Mouse (Mus musculus) embryonic facial prominence, embryonic 13.5 days (tissue): ENCODE results near the gene Gm6096. TPM values are rescaled to one million over a fixed set of nuclear protein-coding genes. Genes with fewer than 3 reads are reported as not detected.
A peak's percentile ranks its signal among the peaks of the same experiment; 100 is the strongest.

Source experiments
- ATAC-seq: fragments of 200-750 bp; cut with Nextera tagmentation; 2 replicates; pipeline ENCODE4 v1.8.0; 2017; ENCODE audit warnings: low read depth; ENCODE audit not compliant: insufficient number of reproducible peaks, insufficient read depth, low FRiP score, low TSS enrichment
- H3K27ac ChIP-seq: fragments of 300-500 bp; sonication (generic); 2 replicates; pipeline ENCODE4 v1.5.1; 2015; ENCODE audit warnings: moderate library complexity, mild to moderate bottlenecking, inconsistent platforms
- H3K27me3 ChIP-seq: fragments of 300-500 bp; sonication (generic); 2 replicates; pipeline ENCODE4 v1.6.1; 2015; ENCODE audit warnings: mild to moderate bottlenecking, inconsistent platforms
- H3K36me3 ChIP-seq: fragments of 300-500 bp; sonication (generic); 2 replicates; pipeline ENCODE4 v1.6.1; 2015; ENCODE audit warnings: mild to moderate bottlenecking, inconsistent platforms
- H3K4me1 ChIP-seq: fragments of 300-500 bp; sonication (generic); 2 replicates; pipeline ENCODE4 v1.6.1; 2015; ENCODE audit warnings: inconsistent platforms
- H3K4me2 ChIP-seq: fragments of 300-500 bp; sonication (generic); 2 replicates; pipeline ENCODE4 v1.6.1; 2015; ENCODE audit warnings: moderate library complexity, mild to moderate bottlenecking, inconsistent platforms
- H3K4me3 ChIP-seq: fragments of 300-500 bp; sonication (generic); 2 replicates; pipeline ENCODE4 v1.5.1; 2015; ENCODE audit warnings: mild to moderate bottlenecking, inconsistent platforms
- H3K9ac ChIP-seq: fragments of 300-500 bp; sonication (generic); 2 replicates; pipeline ENCODE4 v1.6.1; 2015; ENCODE audit warnings: mild to moderate bottlenecking, inconsistent platforms
- H3K9me3 ChIP-seq: fragments of 300-500 bp; sonication (generic); 2 replicates; pipeline ENCODE4 v1.6.1; 2016; ENCODE audit warnings: inconsistent platforms
- WGBS: fragments of 180-500 bp; shearing (Covaris S2); methylation state at CpG from one replicate; pipeline ENCODE4 v1.1.7; 2015; ENCODE audit warnings: mixed read lengths; 5-methylcytosine and 5-hydroxymethylcytosine counted together
- polyA plus RNA-seq: library from polyadenylated mRNA; unstranded; fragments of >200 nt; fragmentation: Nextera tagmentation; extraction: Ambion mirVana; gene quantifications from 2 replicates; pipeline ENCODE4 v1.2.1, GENCODE M21; 2015

Gene Gm6096
- polyA plus RNA-seq, 1 experiment from 2014 or later = not detected

DNA sequence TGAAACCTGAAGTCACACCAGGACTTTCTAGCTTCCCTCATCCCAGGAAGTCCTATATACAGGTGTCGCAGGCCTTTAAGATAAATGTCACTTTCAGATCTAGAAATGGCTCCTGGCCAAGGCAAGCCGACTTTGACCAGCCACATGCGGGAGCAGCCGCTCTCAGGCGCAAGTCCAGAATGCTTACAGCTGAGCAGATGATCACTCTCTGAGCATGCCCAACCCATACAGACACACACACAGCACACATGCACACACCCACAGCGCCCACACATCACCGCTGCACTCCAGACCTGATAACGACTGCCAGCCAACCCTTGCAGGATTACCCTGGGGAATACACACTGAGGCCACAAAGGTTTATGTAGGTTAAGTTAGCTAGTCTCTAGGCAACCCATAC is 24.8 kb upstream of the Gm6096 start:
- no peak overlapping the region for H3K27ac ChIP-seq
- H3K27me3 ChIP-seq = no peaks in the 10 kb centered on the region
- no peak overlapping the region for H3K9ac ChIP-seq
- ATAC-seq = no peak
- no peak overlapping the region for H3K4me3 ChIP-seq
- 91% methylated on average over 8 of the region's 8 CpGs for WGBS
- no peaks in the 10 kb centered on the region for H3K9me3 ChIP-seq
- peaks cover 33% of the 10 kb centered on the region for H3K4me1 ChIP-seq
- no peak overlapping the region for H3K4me2 ChIP-seq
- H3K36me3 ChIP-seq = peaks cover 61% of the 10 kb centered on the region

GRCm38 (mm10) chr7:34226846-34227245 is 24.0 kb upstream of the Gm6096 start:
- ATAC-seq = no peak
- Histone ChIP-seq H3K9me3 (no peaks in the 10 kb centered on the region), H3K4me2 (no peak overlapping the region), H3K4me1 (peaks cover 33% of the 10 kb centered on the region), H3K27ac (no peak overlapping the region), H3K9ac (peak overlapping the region; percentile 11; the same call in 1 of the 2 replicates), H3K36me3 (peaks cover 53% of the 10 kb centered on the region), H3K4me3 (no peak overlapping the region), H3K27me3 (no peaks in the 10 kb centered on the region)
- 86% methylated on average over 12 of the region's 12 CpGs for WGBS

- Histone ChIP-seq H3K4me1 (peaks cover 37% of the 10 kb centered on the region), H3K9me3 (no peaks in the 10 kb centered on the region), H3K4me2 (peak overlapping the region; percentile 83), H3K9ac (peak overlapping the region; percentile 21; the same call in 1 of the 2 replicates), H3K27me3 (no peaks in the 10 kb centered on the region), H3K4me3 (peak overlapping the region; percentile 73), H3K36me3 (peaks cover 35% of the 10 kb centered on the region), H3K27ac (no peak overlapping the region)
- WGBS = 54% methylated on average over 8 of the region's 9 CpGs
- no peak for ATAC-seq
Observed at GRCm38 (mm10) chr7:34228641-34229040, 22.2 kb upstream of the Gm6096 start.

- Histone ChIP-seq H3K4me2 (peak overlapping the region; percentile 83), H3K9me3 (no peaks in the 10 kb centered on the region), H3K4me3 (peak overlapping the region; percentile 73), H3K27ac (peak overlapping the region; percentile 86; the same call in 1 of the 2 replicates), H3K27me3 (no peaks in the 10 kb centered on the region), H3K36me3 (peaks cover 30% of the 10 kb centered on the region), H3K9ac (peak overlapping the region; percentile 81), H3K4me1 (peaks cover 37% of the 10 kb centered on the region)
- no peak for ATAC-seq
- WGBS = 7% methylated on average over 5 of the region's 5 CpGs
Observed at GRCm38 (mm10) chr7:34229153-34229552, 21.7 kb upstream of the Gm6096 start.

GRCm38 (mm10) chr7:34229691-34230111 is 21.1 kb upstream of the Gm6096 start:
- ATAC-seq = 0 out of 2 replicates have a peak, but pooled peaks have one; percentile 3
- Histone ChIP-seq H3K4me1 (peaks cover 37% of the 10 kb centered on the region), H3K9me3 (no peaks in the 10 kb centered on the region), H3K36me3 (peaks cover 30% of the 10 kb centered on the region), H3K4me2 (peak overlapping the region; percentile 83), H3K27ac (peak overlapping the region; percentile 86), H3K4me3 (peak overlapping the region; percentile 73), H3K27me3 (no peaks in the 10 kb centered on the region), H3K9ac (peak overlapping the region; percentile 81)
- WGBS = 1% methylated on average over 19 of the region's 19 CpGs

- peaks cover 26% of the 10 kb centered on the region for H3K36me3 ChIP-seq
- peak within 1 kb of the TSS; percentile 81 for H3K9ac ChIP-seq
- peak within 1 kb of the TSS; percentile 86 for H3K27ac ChIP-seq
- peak within 1 kb of the TSS; percentile 73 for H3K4me3 ChIP-seq
- no peaks in the 10 kb centered on the region for H3K27me3 ChIP-seq
- H3K4me2 ChIP-seq = peak within 1 kb of the TSS; percentile 83
- peak; percentile 66 for ATAC-seq
- 2% methylated on average over 39 of the region's 39 CpGs for WGBS
- H3K9me3 ChIP-seq = no peaks in the 10 kb centered on the region
- H3K4me1 ChIP-seq = peaks cover 41% of the 10 kb centered on the region
Observed at GRCm38 (mm10) chr7:34230116-34230515, 20.7 kb upstream of the Gm6096 start, which contains the start of gene Gpi1. Gene Gpi1 (minus strand): TSS chr7:34230336.

DNA sequence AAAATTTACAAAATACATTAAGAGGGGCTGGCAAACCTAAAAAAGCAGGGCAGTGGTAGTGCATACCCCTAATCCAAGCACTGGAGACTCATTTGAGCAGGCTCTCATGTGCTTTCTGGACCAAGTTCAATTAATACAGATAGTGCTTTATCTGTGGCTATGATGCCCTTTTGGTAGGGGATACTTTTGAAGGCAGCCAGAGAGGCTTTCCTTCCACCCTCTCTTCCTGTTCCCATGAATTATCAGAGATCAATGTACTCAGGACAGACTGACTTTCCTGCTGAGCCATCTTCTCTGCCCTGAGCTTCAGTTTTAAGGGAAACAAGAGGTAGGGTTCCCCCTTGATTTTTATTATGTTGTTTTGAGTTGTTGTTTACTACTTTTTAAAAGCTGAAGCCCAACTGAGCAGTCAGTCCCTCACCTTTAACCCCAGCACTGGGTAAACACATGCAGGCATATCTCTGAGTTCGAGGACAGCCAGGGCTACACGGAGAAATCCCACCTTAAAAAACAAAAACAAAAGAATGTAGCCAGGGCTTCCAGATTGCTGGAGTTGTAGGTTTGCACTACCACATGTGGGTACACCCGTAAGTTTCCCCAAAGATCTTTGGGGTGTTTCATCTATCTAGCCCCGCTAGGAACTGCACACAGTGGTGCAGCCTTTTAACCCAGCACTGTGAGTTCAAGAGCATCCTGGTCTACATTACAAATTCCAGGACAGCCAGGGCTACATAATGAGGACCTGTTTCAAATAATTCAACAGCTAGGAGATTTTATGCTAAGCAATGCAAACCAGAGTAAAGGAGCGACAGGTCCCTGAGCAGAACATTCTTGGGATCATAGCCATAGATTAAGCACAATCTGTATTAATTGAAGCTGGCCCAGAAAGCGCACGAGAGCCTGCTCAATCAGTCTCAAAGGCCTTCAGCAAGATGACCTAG is 17.8 kb upstream of the Gm6096 start:
- ATAC-seq = no peak
- Histone ChIP-seq H3K36me3 (peaks cover 19% of the 10 kb centered on the region), H3K27me3 (no peaks in the 10 kb centered on the region), H3K9ac (peak overlapping the region; percentile 67), H3K4me2 (peak overlapping the region; percentile 65), H3K9me3 (no peaks in the 10 kb centered on the region), H3K4me3 (peak overlapping the region; percentile 51), H3K27ac (peak overlapping the region; percentile 86), H3K4me1 (peaks cover 27% of the 10 kb centered on the region)
- WGBS = 38% methylated on average over 7 of the region's 7 CpGs

GRCm38 (mm10) chr7:34233909-34234609 is 16.8 kb upstream of the Gm6096 start:
- H3K9me3 ChIP-seq = no peaks in the 10 kb centered on the region
- peak overlapping the region; percentile 51 for H3K4me3 ChIP-seq
- ATAC-seq = peak; percentile 94
- H3K27me3 ChIP-seq = no peaks in the 10 kb centered on the region
- peak overlapping the region; percentile 65 for H3K4me2 ChIP-seq
- peak overlapping the region; percentile 67 for H3K9ac ChIP-seq
- H3K36me3 ChIP-seq = peaks cover 28% of the 10 kb centered on the region
- WGBS = under 1% methylated on average over 46 of the region's 46 CpGs
- peaks cover 17% of the 10 kb centered on the region for H3K4me1 ChIP-seq
- peak overlapping the region; percentile 86 for H3K27ac ChIP-seq

- Histone ChIP-seq H3K9me3 (no peaks in the 10 kb centered on the region), H3K4me1 (peaks cover 13% of the 10 kb centered on the region), H3K9ac (peak overlapping the region; percentile 67), H3K4me3 (peak overlapping the region; percentile 51), H3K36me3 (peaks cover 36% of the 10 kb centered on the region), H3K4me2 (peak overlapping the region; percentile 65), H3K27ac (peak overlapping the region; percentile 86), H3K27me3 (no peaks in the 10 kb centered on the region)
- 2% methylated on average over 17 of the region's 17 CpGs for WGBS
- ATAC-seq = no peak
Observed at GRCm38 (mm10) chr7:34234610-34235561, 16.0 kb upstream of the Gm6096 start.

DNA sequence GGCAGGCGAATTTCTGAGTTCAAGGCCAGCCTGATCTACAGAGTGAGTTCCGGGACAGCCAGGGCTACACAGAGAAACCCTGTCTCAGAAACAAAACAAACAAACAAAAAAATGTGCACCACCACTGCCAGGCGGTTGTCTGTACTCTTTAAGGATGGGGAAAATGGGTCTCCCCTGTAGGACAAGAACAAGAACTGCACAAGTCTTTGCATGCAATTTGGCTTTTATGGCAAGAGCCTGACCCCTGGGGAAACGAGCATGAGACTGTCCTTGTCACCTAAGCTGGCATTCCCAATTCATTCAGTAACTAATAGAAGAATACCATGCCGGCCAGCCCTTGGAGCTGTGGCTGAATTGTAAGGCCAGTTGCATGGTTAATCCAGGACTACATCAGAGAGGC is 15.2 kb upstream of the Gm6096 start:
- Histone ChIP-seq H3K4me3 (no peak overlapping the region), H3K27me3 (no peaks in the 10 kb centered on the region), H3K27ac (no peak overlapping the region), H3K4me1 (peaks cover 11% of the 10 kb centered on the region), H3K9me3 (no peaks in the 10 kb centered on the region), H3K9ac (no peak overlapping the region), H3K4me2 (no peak overlapping the region), H3K36me3 (peaks cover 42% of the 10 kb centered on the region)
- WGBS = 89% methylated on average over 5 of the region's 5 CpGs
- ATAC-seq = no peak

- Histone ChIP-seq H3K27me3 (no peaks in the 10 kb centered on the region), H3K9ac (no peak overlapping the region), H3K27ac (no peak overlapping the region), H3K4me1 (peaks cover 9% of the 10 kb centered on the region), H3K9me3 (no peaks in the 10 kb centered on the region), H3K4me2 (no peak overlapping the region), H3K4me3 (no peak overlapping the region), H3K36me3 (peaks cover 63% of the 10 kb centered on the region)
- 92% methylated on average over 5 of the region's 5 CpGs for WGBS
- no peak for ATAC-seq
Observed at GRCm38 (mm10) chr7:34238086-34238485, 12.8 kb upstream of the Gm6096 start.
